In the genomic region with DNA sequence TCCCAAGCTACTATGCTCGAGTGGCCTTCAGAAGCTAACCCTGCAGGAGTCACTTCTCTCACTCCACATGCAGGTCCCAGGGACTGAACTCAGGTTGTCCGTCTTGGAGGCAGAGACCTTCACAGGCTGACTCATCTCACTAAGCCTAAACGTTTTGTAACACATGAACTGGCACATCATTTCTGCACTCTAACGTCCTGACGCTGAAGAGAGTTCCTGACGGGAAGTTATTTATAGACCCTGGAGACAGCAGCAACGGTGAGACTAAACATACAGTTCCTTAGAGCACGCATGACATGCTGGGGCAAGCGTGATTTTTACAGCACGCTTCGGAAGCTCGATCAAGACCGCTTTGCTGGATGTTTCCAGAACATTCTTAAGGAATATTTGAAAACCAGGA, we compare ENCODE assay signal across 12 mouse cellular contexts. TPM values are rescaled to one million over a fixed set of nuclear protein-coding genes. Genes with fewer than 3 reads are reported as not detected.
DNase-seq lines count a peak whose midpoint lies in the region; ATAC-seq and TF ChIP-seq lines count a peak whose summit lies in the region.
"Had no signal": no experiment of that assay in that cellular context is flagged by ENCODE, and none has a peak within 500 bp of the region (broad histone marks: within the 10 kb centered on the region; RNA-seq: fewer than 3 reads in every experiment).

No protein-coding gene starts in this region.

- H3K9me3 ChIP-seq in heart, embryonic 11.5 days (replicated peaks; ENCODE audit: control insufficient read depth, low read length): no peaks in the 10 kb centered on the region
- H3K9me3 ChIP-seq: limb, embryonic 13.5 days had no signal

- H3K4me1 ChIP-seq in heart, embryonic 11.5 days (ENCODE audit: control insufficient read depth, insufficient read depth, low read length): 0 out of 2 replicates have a peak, but pooled peaks cover 3% of the 10 kb centered on the region
- H3K4me1 ChIP-seq: limb, embryonic 13.5 days had no signal

- peaks cover 7% of the 10 kb centered on the region for H3K27me3 ChIP-seq in heart, embryonic 11.5 days (ENCODE audit: control insufficient read depth, insufficient read depth, low read length)

- no peak overlapping the region for H3K4me3 ChIP-seq in heart, embryonic 11.5 days (ENCODE audit: low read depth, low read length)
- peak overlapping the region; percentile 66 for H3K4me3 ChIP-seq in left cerebral cortex, adult 2 months
- H3K4me3 ChIP-seq: limb, embryonic 13.5 days had no signal

- no peak overlapping the region for H3K4me2 ChIP-seq in heart, embryonic 11.5 days
- H3K4me2 ChIP-seq: limb, embryonic 13.5 days had no signal

- TF ChIP-seq CTCF in left cerebral cortex, adult 2 months (IDR thresholded peaks at IDR 0.05): no peak

- no peak overlapping the region for H3K27ac ChIP-seq in heart, embryonic 11.5 days (ENCODE audit: low read depth, low read length)
- H3K27ac ChIP-seq in left cerebral cortex, adult 2 months: peak overlapping the region; percentile 45
- H3K27ac ChIP-seq: limb, embryonic 13.5 days had no signal

- DNase-seq in heart, adult 18-20 months: peak; percentile 13 to 35
- no peak for DNase-seq in left cerebral cortex, adult 2 months (ENCODE audit: extremely low spot score in 1 of 2, low spot score in 2 of 2)
- DNase-seq in left cerebral cortex, postnatal 4 days: no peak
- DNase-seq in 416B (ENCODE audit: low read depth): peak; percentile 82
- DNase-seq in brain, adult 2 months (ENCODE audit: low read depth, low spot score): peak; percentile 77
- no peak for DNase-seq in adrenal gland, postnatal 14 days
- no peak for DNase-seq in ovary, postnatal 14 days (ENCODE audit: low spot score)
- DNase-seq: lung, postnatal 4 days; spleen, adult 18-20 months had no signal

- intact Hi-C loops in left cerebral cortex, adult 2 months (cut with DNase I): no loop called here
- intact Hi-C loops in left cerebral cortex, postnatal 4 days (cut with DNase I): no loop called here

- no peaks in the 10 kb centered on the region for H3K36me3 ChIP-seq in heart, embryonic 11.5 days (ENCODE audit: control insufficient read depth, insufficient read depth, low read length)
- H3K36me3 ChIP-seq: limb, embryonic 13.5 days had no signal

- H3K9ac ChIP-seq in heart, embryonic 11.5 days (ENCODE audit: low read depth, low read length): no peak overlapping the region
- H3K9ac ChIP-seq: limb, embryonic 13.5 days had no signal

- ATAC-seq in heart, embryonic 11.5 days (replicated peaks; ENCODE audit: insufficient number of reproducible peaks, low FRiP score, low TSS enrichment): no peak
- ATAC-seq: inflammation-experienced regulatory T-cells, adult 6 months had no signal

- WGBS in heart, embryonic 11.5 days (ENCODE audit: insufficient replicate concordance): 44% methylated on average over 13 of the region's 13 CpGs

RNA-seq across cellular contexts. Expression of a gene that starts 8.6 kb away (rescaled TPM):
- 1 to 10 TPM; 1.4 TPM for total RNA-seq in heart, adult 18-20 months (2021)
- polyA plus RNA-seq in heart, embryonic 11.5 days (2014; fragmentation: Nextera tagmentation; extraction: Ambion mirVana): 1.7 and 3.1 TPM in 2 replicates
- total RNA-seq in left cerebral cortex, adult 2 months (2021): 100 to 1,000 TPM; 762 to 763 TPM
- total RNA-seq in left cerebral cortex, postnatal 4 days (2021): 100 to 1,000 TPM; 459 to 577 TPM
- total RNA-seq in adrenal gland, postnatal 14 days (2021): 0.94 and 1.3 TPM in 2 replicates

Comparison
In these comparisons a context has a peak if more than half of its experiments do, and no peak if none do; other contexts are left out.
1. DNase-seq: peak in heart, adult 18-20 months (2 of 2), 416B (single experiment) and brain, adult 2 months (single experiment); none in left cerebral cortex, adult 2 months (0 of 2), left cerebral cortex, postnatal 4 days (single experiment), adrenal gland, postnatal 14 days (single experiment) and ovary, postnatal 14 days (single experiment).
2. RNA of a gene that starts 8.6 kb away (total RNA-seq): 762 to 763 TPM in left cerebral cortex, adult 2 months and 459 to 577 TPM in left cerebral cortex, postnatal 4 days; 1.4 TPM in heart, adult 18-20 months and 0.94 to 1.3 TPM in adrenal gland, postnatal 14 days; every median in the first group is over 100 times any median in the second.